Comparison of ENCODE assay signal across 33 mouse cellular contexts in genomic region chr1:171946447-171946995, GRCm38 (mm10). TPM values are rescaled to one million over a fixed set of nuclear protein-coding genes. Genes with fewer than 3 reads are reported as not detected.
DNase-seq lines count a peak whose midpoint lies in the region; ATAC-seq lines count a peak whose summit lies in the region.
"Had no signal": no experiment of that assay in that cellular context is flagged by ENCODE, and none has a peak within 500 bp of the region (broad histone marks: within the 10 kb centered on the region; RNA-seq: fewer than 3 reads in every experiment).

No protein-coding gene starts in this region.

- H3K27me3 ChIP-seq in midbrain, embryonic 14.5 days (ENCODE audit: control insufficient read depth, insufficient read depth, low read length), result no peaks in the 10 kb centered on the region
- H3K27me3 ChIP-seq in midbrain, embryonic 15.5 days (replicated peaks), result no peaks in the 10 kb centered on the region
- H3K27me3 ChIP-seq: embryonic facial prominence, embryonic 13.5 days; heart, embryonic 12.5 days; kidney, embryonic 15.5 days had no signal

- no peak for ATAC-seq in midbrain, embryonic 14.5 days (ENCODE audit: low FRiP score, low TSS enrichment)
- ATAC-seq in midbrain, embryonic 15.5 days (replicated peaks), result no peak; the same call in 1 of the 2 replicates
- no peak for ATAC-seq in granulocyte monocyte progenitor cell, adult 5-6 weeks (replicated peaks; ENCODE audit: poor library complexity, severe bottlenecking)
- ATAC-seq: hindbrain, embryonic 16.5 days had no signal

- peak; percentile 28 for DNase-seq in heart, adult 11 months
- DNase-seq in heart, postnatal 36 days, result no peak
- peak; percentile 37 for DNase-seq in midbrain, embryonic 14.5 days
- DNase-seq in ZHBTc4 (ENCODE audit: low read depth, low spot score), result peak; percentile 72
- DNase-seq in retina, embryonic 14.5 days (ENCODE audit: low spot score), result peak; percentile 8
- no peak for DNase-seq in spleen, postnatal 4 days (ENCODE audit: low spot score in 2 of 2)
- DNase-seq: adrenal gland, postnatal 14 days; cerebellum, adult 18-20 months; cerebellum, postnatal 10 days; gastrocnemius, postnatal 25 days; heart, adult 2 months; kidney, adult 18-20 months; kidney, postnatal 25 days; liver; lung, embryonic 14.5 days; lung, postnatal 14 days; right cerebral cortex, adult 18-20 months; right cerebral cortex, postnatal 4 days; thymus, adult 2 months; thymus, postnatal 36 days had no signal

- no peak overlapping the region for H3K4me3 ChIP-seq in midbrain, embryonic 14.5 days (replicated peaks; ENCODE audit: low read depth, low read length)
- H3K4me3 ChIP-seq in midbrain, embryonic 15.5 days, result no peak overlapping the region
- H3K4me3 ChIP-seq: embryonic facial prominence, embryonic 13.5 days; heart, adult 2 months; heart, embryonic 12.5 days; kidney, embryonic 15.5 days had no signal

- intact Hi-C loops in heart, postnatal 36 days (cut with DNase I), result no loop called here

- 32% methylated on average over 6 of the region's 6 CpGs for WGBS in midbrain, embryonic 14.5 days
- 33% methylated on average over 6 of the region's 6 CpGs for WGBS in midbrain, embryonic 15.5 days

- H3K4me2 ChIP-seq in midbrain, embryonic 14.5 days (ENCODE audit: low read length), result no peak overlapping the region
- H3K4me2 ChIP-seq in midbrain, embryonic 15.5 days, result no peak overlapping the region
- H3K4me2 ChIP-seq: embryonic facial prominence, embryonic 13.5 days; heart, embryonic 12.5 days; kidney, embryonic 15.5 days; lung, embryonic 14.5 days had no signal

- H3K4me1 ChIP-seq in midbrain, embryonic 14.5 days (ENCODE audit: control insufficient read depth, insufficient read depth, low read length), result no peaks in the 10 kb centered on the region
- H3K4me1 ChIP-seq in midbrain, embryonic 15.5 days, result no peaks in the 10 kb centered on the region
- H3K4me1 ChIP-seq: embryonic facial prominence, embryonic 13.5 days; heart, embryonic 12.5 days; kidney, embryonic 15.5 days had no signal

- H3K9me3 ChIP-seq in midbrain, embryonic 14.5 days (ENCODE audit: control insufficient read depth, low read length), result no peaks in the 10 kb centered on the region
- no peaks in the 10 kb centered on the region for H3K9me3 ChIP-seq in midbrain, embryonic 15.5 days
- H3K9me3 ChIP-seq: embryonic facial prominence, embryonic 13.5 days; heart, embryonic 12.5 days; kidney, embryonic 15.5 days had no signal

- H3K9ac ChIP-seq in midbrain, embryonic 14.5 days (replicated peaks; ENCODE audit: low read length), result no peak overlapping the region
- H3K9ac ChIP-seq in midbrain, embryonic 15.5 days, result no peak overlapping the region
- H3K9ac ChIP-seq: embryonic facial prominence, embryonic 13.5 days; heart, embryonic 12.5 days; kidney, embryonic 15.5 days; liver, embryonic 14.5 days; lung, embryonic 14.5 days had no signal

- no peaks in the 10 kb centered on the region for H3K36me3 ChIP-seq in midbrain, embryonic 14.5 days (ENCODE audit: control insufficient read depth, insufficient read depth, low read length)
- no peaks in the 10 kb centered on the region for H3K36me3 ChIP-seq in midbrain, embryonic 15.5 days (replicated peaks)
- H3K36me3 ChIP-seq: embryonic facial prominence, embryonic 13.5 days; G1E; heart, embryonic 12.5 days; kidney, embryonic 15.5 days had no signal

- H3K27ac ChIP-seq in midbrain, embryonic 14.5 days (replicated peaks; ENCODE audit: low read depth, low read length), result no peak overlapping the region
- no peak overlapping the region for H3K27ac ChIP-seq in midbrain, embryonic 15.5 days
- H3K27ac ChIP-seq: embryonic facial prominence, embryonic 13.5 days; heart, adult 2 months; kidney, embryonic 15.5 days; liver, embryonic 14.5 days had no signal

RNA-seq across cellular contexts. Expression of gene Slamf6, which starts 29.2 kb away (rescaled TPM):
- total RNA-seq in heart, postnatal 36 days (2021), result under 1 TPM; 0.27 to 0.31 TPM
- not detected in 2 replicates for polyA plus RNA-seq in midbrain, embryonic 14.5 days (2014; fragmentation: Nextera tagmentation; extraction: Ambion mirVana)
- 0.36 TPM in 1 of 2 replicates, not detected in the other for polyA plus RNA-seq in midbrain, embryonic 15.5 days (2015; fragmentation: Nextera tagmentation; extraction: Ambion mirVana)
- 1.9 and 4.8 TPM in 2 replicates for total RNA-seq in granulocyte monocyte progenitor cell, adult 5-6 weeks (2014; fragmentation: Nextera tagmentation)
- 1.4 and 4.7 TPM in 2 replicates for total RNA-seq in granulocyte monocyte progenitor cell, adult 5-6 weeks (2017)
- total RNA-seq: gastrocnemius, postnatal 25 days; layer of hippocampus, adult 18-20 months had no signal
- polyA plus RNA-seq: G1E; heart, embryonic 12.5 days; hindbrain, embryonic 16.5 days; intestine, embryonic 14.5 days; limb, embryonic 11.5 days; neural tube, embryonic 14.5 days had no signal

RNA-seq across cellular contexts. Expression of gene Gm10521, which starts 51.1 kb away (rescaled TPM):
- under 1 TPM; 0.19 to 0.22 TPM for total RNA-seq in heart, postnatal 36 days (2021)
- not detected in 2 replicates for polyA plus RNA-seq in midbrain, embryonic 14.5 days (2014; fragmentation: Nextera tagmentation; extraction: Ambion mirVana)
- polyA plus RNA-seq in midbrain, embryonic 15.5 days (2015; fragmentation: Nextera tagmentation; extraction: Ambion mirVana), result not detected in 2 replicates
- 1.6 and 2.3 TPM in 2 replicates for total RNA-seq in granulocyte monocyte progenitor cell, adult 5-6 weeks (2014; fragmentation: Nextera tagmentation)
- total RNA-seq in granulocyte monocyte progenitor cell, adult 5-6 weeks (2017), result 1.3 and 1.9 TPM in 2 replicates
- total RNA-seq: G1E; gastrocnemius, postnatal 25 days; layer of hippocampus, adult 18-20 months had no signal
- polyA plus RNA-seq: embryonic facial prominence, embryonic 13.5 days; G1E; heart, embryonic 12.5 days; heart, postnatal 0 days; hindbrain, embryonic 16.5 days; intestine, embryonic 14.5 days; kidney, embryonic 15.5 days; limb, embryonic 11.5 days; lung, embryonic 14.5 days; neural tube, embryonic 14.5 days had no signal

Comparison
In these comparisons a context has a peak if more than half of its experiments do, and no peak if none do; other contexts are left out.
1. DNase-seq: peak in heart, adult 11 months (single experiment), midbrain, embryonic 14.5 days (single experiment), ZHBTc4 (single experiment) and retina, embryonic 14.5 days (single experiment); none in heart, postnatal 36 days (0 of 2) and spleen, postnatal 4 days (0 of 2).